Mouse (Mus musculus) neural tube, embryonic 14.5 days (tissue): Measurements from ENCODE around the gene Exoc6. TPM values are rescaled to one million over a fixed set of nuclear protein-coding genes. Genes with fewer than 3 reads are reported as not detected.

Source experiments
- ATAC-seq: fragments of 200-750 bp; cut with Nextera tagmentation; 2 replicates; pipeline ENCODE4 v1.8.0; 2017; ENCODE audit warnings: low read depth, mild to moderate bottlenecking, moderate TSS enrichment, moderate library complexity
- H3K27ac ChIP-seq: fragments of 300-500 bp; sonication (generic); 2 replicates; pipeline ENCODE4 v1.5.1; 2014; ENCODE audit warnings: low read depth, mild to moderate bottlenecking, control low read depth, low read length, moderate library complexity, mixed read lengths
- H3K27me3 ChIP-seq: fragments of 300-500 bp; sonication (generic); 2 replicates; pipeline ENCODE4 v1.6.1; 2014; ENCODE audit warnings: low read length; ENCODE audit not compliant: control insufficient read depth, insufficient read depth
- H3K36me3 ChIP-seq: fragments of 300-500 bp; sonication (generic); 2 replicates; pipeline ENCODE4 v1.6.1; 2014; ENCODE audit warnings: low read length, mixed read lengths; ENCODE audit not compliant: control insufficient read depth, insufficient read depth
- H3K4me1 ChIP-seq: fragments of 300-500 bp; sonication (generic); 2 replicates; pipeline ENCODE4 v1.6.1; 2014; ENCODE audit warnings: low read length; ENCODE audit not compliant: control insufficient read depth, insufficient read depth
- H3K4me2 ChIP-seq: fragments of 300-500 bp; sonication (generic); 2 replicates; pipeline ENCODE4 v1.6.1; 2014; ENCODE audit warnings: mild to moderate bottlenecking, low read depth, low read length, control low read depth
- H3K4me3 ChIP-seq: fragments of 300-500 bp; sonication (generic); 2 replicates; pipeline ENCODE4 v1.5.1; 2014; ENCODE audit warnings: low read depth, low read length, control low read depth, mixed read lengths
- H3K9ac ChIP-seq: fragments of 300-500 bp; sonication (generic); replicated peaks from 2 replicates; pipeline ENCODE4 v1.6.1; 2014; ENCODE audit warnings: low read depth, mild to moderate bottlenecking, control low read depth, low read length, mixed read lengths
- H3K9me3 ChIP-seq: fragments of 300-500 bp; sonication (generic); 2 replicates; pipeline ENCODE4 v1.6.1; 2016; ENCODE audit warnings: low read length; ENCODE audit not compliant: control insufficient read depth
- WGBS: fragments of 180-500 bp; shearing (Covaris S2); extraction: QIAGEN DNeasy Blood & Tissue Kit; methylation state at CpG from one replicate; pipeline ENCODE4 v1.1.7; 2014; 5-methylcytosine and 5-hydroxymethylcytosine counted together
- polyA plus RNA-seq: library from polyadenylated mRNA; unstranded; fragments of >200 nt; fragmentation: Nextera tagmentation; extraction: Ambion mirVana; gene quantifications from 2 replicates; pipeline ENCODE4 v1.2.1, GENCODE M21; 2014

Exoc6 gene
- polyA plus RNA-seq, 1 experiment from 2014 or later: 26.5 TPM

DNA sequence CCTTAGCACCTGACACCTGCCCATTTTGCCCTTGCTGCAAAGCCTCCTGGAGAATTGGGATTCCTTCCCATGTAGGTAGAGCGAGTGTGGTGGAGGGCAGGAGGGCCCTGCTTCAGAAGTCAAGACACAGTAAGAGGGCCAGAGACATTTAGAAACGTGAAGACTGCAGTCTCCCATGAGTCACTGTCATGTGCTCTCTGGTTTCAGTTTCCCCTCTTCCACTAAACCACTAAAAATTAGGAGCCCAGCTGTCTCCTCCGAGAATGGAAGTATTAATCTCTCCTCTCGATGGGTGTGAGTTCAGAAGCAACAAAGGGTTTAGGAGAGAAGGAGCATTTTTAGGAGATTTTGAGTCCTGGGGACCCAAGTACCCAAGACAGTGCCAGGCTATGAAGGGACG lies 139.3 kb downstream of the Exoc6 start:
- peaks cover 7% of the 10 kb centered on the region; the same call in 1 of the 2 replicates for H3K4me1 ChIP-seq
- no peak overlapping the region for H3K27ac ChIP-seq
- H3K9me3 ChIP-seq: no peaks in the 10 kb centered on the region
- H3K36me3 ChIP-seq: no peaks in the 10 kb centered on the region
- ATAC-seq: no peak
- peaks cover 96% of the 10 kb centered on the region for H3K27me3 ChIP-seq
- no peak overlapping the region for H3K9ac ChIP-seq
- H3K4me3 ChIP-seq: no peak overlapping the region
- H3K4me2 ChIP-seq: no peak overlapping the region
- WGBS: 24% methylated on average over 5 of the region's 5 CpGs

DNA sequence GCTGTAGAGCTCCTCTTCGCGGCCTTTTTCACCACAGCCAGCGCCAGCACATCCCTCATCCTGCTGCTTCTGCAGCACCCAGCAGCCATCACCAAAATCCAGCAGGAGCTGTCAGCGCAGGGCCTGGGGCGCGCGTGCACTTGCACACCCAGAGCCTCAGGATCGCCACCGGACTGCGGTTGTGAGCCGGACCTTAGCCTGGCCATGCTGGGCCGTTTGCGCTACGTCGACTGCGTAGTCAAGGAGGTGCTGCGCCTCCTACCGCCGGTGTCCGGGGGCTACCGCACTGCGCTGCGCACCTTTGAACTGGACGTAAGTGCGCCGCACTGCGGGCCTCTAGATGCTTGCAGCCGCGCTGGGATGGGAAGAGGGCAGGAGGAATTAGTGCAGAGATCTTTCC lies 140.5 kb downstream of the Exoc6 start:
- Histone ChIP-seq H3K9ac (no peak overlapping the region), H3K27ac (no peak overlapping the region), H3K4me3 (no peak overlapping the region), H3K36me3 (no peaks in the 10 kb centered on the region), H3K9me3 (no peaks in the 10 kb centered on the region), H3K4me1 (peaks cover 7% of the 10 kb centered on the region; the same call in 1 of the 2 replicates), H3K4me2 (peak overlapping the region; percentile 24; the same call in 1 of the 2 replicates), H3K27me3 (peaks cover 97% of the 10 kb centered on the region)
- no peak for ATAC-seq
- WGBS: 1% methylated on average over 29 of the region's 29 CpGs

DNA sequence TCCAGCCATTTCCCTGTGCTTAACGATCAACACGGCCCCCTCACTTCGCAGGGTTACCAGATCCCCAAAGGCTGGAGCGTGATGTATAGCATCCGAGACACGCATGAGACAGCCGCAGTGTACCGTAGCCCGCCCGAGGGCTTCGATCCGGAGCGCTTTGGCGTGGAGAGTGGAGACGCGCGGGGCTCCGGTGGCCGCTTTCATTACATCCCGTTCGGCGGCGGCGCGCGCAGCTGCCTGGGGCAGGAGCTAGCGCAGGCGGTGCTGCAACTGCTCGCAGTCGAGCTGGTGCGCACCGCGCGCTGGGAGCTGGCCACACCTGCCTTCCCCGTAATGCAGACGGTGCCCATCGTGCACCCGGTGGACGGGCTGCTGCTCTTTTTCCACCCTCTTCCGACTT lies 142.7 kb downstream of the Exoc6 start:
- Histone ChIP-seq H3K4me3 (peak overlapping the region; percentile 28), H3K27ac (no peak overlapping the region), H3K36me3 (no peaks in the 10 kb centered on the region), H3K9me3 (no peaks in the 10 kb centered on the region), H3K27me3 (peaks cover 96% of the 10 kb centered on the region), H3K4me2 (peak overlapping the region; percentile 59), H3K9ac (no peak overlapping the region), H3K4me1 (peaks cover 8% of the 10 kb centered on the region; the same call in 1 of the 2 replicates)
- ATAC-seq: peak; percentile 81
- under 1% methylated on average over 40 of the region's 40 CpGs for WGBS

DNA sequence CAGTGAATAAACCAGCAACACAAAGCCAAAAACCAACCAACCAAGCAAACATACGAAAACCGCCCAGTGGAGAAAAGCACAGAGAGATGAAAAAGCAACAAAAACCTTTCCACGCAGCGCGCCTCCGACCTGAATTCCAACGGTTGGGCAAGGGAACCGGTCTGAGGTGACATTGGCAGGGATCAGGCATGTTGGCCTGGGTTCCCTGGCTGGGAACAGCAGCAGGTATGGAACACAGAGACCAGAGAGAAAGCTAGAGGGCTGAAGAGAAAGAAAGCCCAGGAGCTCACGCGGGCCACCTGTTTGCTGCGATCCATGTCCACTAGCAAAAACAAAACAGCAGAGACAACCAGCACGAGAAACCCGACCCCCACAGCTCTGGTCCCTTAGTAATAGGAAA lies 144.9 kb downstream of the Exoc6 start:
- no peak for ATAC-seq
- 27% methylated on average over 13 of the region's 13 CpGs for WGBS
- Histone ChIP-seq H3K36me3 (no peaks in the 10 kb centered on the region), H3K9ac (no peak overlapping the region), H3K4me3 (no peak overlapping the region), H3K27me3 (peaks cover 97% of the 10 kb centered on the region), H3K27ac (no peak overlapping the region), H3K9me3 (no peaks in the 10 kb centered on the region), H3K4me2 (no peak overlapping the region), H3K4me1 (peaks cover 15% of the 10 kb centered on the region)

DNA sequence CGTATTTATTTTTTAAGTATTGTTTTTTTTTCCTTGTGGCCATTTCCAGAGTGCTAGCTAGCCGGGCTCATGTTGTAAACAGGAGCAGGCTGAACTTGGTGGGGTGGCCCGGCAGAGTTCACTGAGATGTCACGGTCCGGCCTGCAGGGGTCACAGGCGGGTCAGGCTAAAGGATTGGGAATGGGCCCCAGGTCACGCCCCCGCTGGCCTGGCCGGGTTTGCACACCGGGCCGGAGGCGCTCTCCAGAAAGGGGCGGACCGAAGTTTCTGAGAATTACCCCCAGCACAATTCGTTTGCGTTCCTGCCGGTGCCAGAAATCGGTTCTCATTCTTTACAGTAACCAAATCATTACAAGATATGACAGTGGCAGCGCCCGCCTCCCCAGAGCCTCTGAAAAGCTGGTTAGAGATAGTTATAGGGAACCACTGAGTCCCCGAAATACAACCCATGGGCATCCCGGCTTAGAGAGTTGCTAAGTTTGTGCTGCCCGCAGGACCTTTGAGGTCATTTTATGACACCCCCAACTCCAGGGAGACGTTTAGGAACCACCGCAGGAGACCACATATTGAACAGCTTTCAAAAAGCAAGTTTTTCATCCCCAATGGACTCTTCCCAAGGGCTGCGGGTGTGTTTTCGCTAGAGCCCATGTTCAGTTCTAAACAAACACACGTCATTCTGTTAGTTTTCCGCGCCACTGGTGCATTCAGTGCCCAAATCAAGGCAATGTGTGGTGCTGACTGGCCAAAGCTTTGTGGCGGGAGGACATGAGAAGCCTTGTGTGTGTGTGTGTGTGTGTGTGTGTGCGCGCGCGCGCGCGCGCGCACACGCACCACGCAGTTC lies 145.8 kb downstream of the Exoc6 start:
- Histone ChIP-seq H3K4me3 (no peak overlapping the region), H3K4me2 (no peak overlapping the region), H3K9ac (no peak overlapping the region), H3K27ac (no peak overlapping the region), H3K4me1 (peaks cover 11% of the 10 kb centered on the region), H3K27me3 (peaks cover 97% of the 10 kb centered on the region), H3K36me3 (no peaks in the 10 kb centered on the region), H3K9me3 (no peaks in the 10 kb centered on the region)
- ATAC-seq: no peak
- WGBS: 2% methylated on average over 42 of the region's 42 CpGs

DNA sequence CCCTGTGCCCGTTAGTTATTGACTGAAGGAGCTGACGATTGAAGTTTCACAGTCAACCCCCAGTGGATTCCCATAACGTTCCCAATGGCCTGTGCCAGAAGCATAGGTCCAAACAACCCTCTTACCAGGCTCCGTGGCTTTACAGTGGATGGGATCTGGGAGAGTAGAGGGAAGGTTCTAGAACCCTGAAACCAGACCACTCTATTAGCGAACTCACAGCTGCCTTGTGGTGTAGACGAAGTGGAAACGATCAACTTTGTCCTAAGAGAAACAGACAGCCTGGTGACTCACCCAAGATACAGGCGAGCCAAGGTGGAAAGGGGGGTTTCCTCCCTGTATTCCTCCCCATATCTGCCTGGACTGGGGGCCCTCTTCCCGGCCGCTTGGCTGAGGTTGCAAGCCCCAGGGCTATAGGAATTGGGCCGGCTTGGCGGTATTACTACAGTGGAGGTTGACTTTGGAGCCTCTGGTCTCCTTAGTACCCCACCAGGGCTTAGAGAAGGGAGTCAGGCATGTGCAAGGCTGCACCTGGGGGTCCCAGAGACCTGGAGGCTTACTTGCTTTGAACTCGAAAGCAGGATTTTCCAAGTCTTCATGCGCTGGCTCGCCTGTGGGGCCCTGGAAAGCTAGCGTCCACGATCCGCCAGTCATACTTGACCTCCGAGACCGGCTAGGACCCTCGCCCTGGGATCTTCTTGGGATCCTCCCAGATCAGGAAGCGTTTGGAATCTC lies 146.6 kb downstream of the Exoc6 start:
- WGBS: 1% methylated on average over 22 of the region's 22 CpGs
- Histone ChIP-seq H3K9ac (no peak overlapping the region), H3K9me3 (no peaks in the 10 kb centered on the region), H3K27ac (no peak overlapping the region), H3K4me3 (no peak overlapping the region), H3K4me1 (peaks cover 11% of the 10 kb centered on the region), H3K36me3 (no peaks in the 10 kb centered on the region), H3K27me3 (peaks cover 92% of the 10 kb centered on the region), H3K4me2 (no peak overlapping the region; the same call in 1 of the 2 replicates)
- no peak for ATAC-seq

DNA sequence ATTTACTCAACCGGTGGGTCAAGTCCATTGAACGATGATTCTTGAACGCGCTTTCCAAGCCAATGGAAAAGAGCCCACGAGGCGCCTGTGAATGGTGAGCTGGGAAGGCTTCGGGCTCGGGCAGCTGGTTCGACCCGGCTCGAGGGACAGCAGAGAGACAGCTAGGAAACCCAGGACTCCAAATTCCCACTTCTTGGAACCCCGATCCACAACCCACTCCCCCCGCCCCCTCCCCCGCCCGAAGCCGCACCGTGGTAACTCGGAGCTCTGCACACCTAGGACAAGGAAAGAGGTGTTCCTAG lies 147.1 kb downstream of the Exoc6 start:
- H3K36me3 ChIP-seq: no peaks in the 10 kb centered on the region
- H3K4me1 ChIP-seq: peaks cover 11% of the 10 kb centered on the region
- peaks cover 90% of the 10 kb centered on the region for H3K27me3 ChIP-seq
- H3K9ac ChIP-seq: no peak overlapping the region
- H3K4me3 ChIP-seq: peak overlapping the region; percentile 29; the same call in 1 of the 2 replicates
- ATAC-seq: no peak
- no peaks in the 10 kb centered on the region for H3K9me3 ChIP-seq
- WGBS: 0% methylated on average over 18 of the region's 18 CpGs
- peak overlapping the region; percentile 46 for H3K4me2 ChIP-seq
- H3K27ac ChIP-seq: no peak overlapping the region

DNA sequence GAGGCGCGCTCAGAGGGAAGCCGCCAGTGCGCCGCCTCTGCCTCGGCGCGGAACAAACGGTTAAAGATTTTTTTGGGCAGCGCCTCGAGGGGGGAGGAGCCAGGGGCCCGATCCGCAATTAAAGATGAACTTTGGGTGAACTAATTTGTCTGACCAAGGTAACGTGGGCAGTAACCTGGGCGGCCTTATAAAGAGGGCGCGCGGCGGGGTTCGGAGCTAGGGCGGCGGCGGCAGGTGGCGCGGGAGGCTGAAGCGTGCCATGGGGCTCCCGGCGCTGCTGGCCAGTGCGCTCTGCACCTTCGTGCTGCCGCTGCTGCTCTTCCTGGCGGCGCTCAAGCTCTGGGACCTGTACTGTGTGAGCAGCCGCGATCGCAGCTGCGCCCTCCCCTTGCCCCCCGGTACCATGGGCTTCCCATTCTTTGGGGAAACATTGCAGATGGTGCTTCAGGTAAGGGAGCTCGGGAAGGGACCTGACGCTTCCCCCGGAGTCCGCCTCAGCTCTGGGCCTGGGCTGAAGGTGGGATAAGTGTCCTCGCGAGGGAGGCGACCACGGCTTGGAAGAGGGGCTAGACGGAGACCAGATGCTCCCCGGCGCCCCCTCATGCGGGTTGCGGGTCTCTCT lies 147.5 kb downstream of the Exoc6 start, which contains the start of gene Cyp26a1:
Gene Cyp26a1, plus strand, starts transcription at position 148 of the 622 bp plus-strand sequence.
- Histone ChIP-seq H3K4me1 (peaks cover 11% of the 10 kb centered on the region), H3K4me2 (peak within 1 kb of the TSS; percentile 46), H3K4me3 (peak within 1 kb of the TSS; percentile 29), H3K27me3 (peaks cover 91% of the 10 kb centered on the region), H3K27ac (no peak within 1 kb of the TSS), H3K36me3 (no peaks in the 10 kb centered on the region), H3K9me3 (no peaks in the 10 kb centered on the region), H3K9ac (no peak within 1 kb of the TSS)
- peak; percentile 29; the same call in 1 of the 2 replicates for ATAC-seq
- WGBS: under 1% methylated on average over 51 of the region's 51 CpGs
